Mouse (Mus musculus): Measurements from ENCODE around the gene Smim22. TPM values are rescaled to one million over a fixed set of nuclear protein-coding genes. Genes with fewer than 3 reads are reported as not detected.

Gene Smim22
- polyA plus RNA-seq, 1 experiment from 2014 or later, result 4.3 TPM

DNA sequence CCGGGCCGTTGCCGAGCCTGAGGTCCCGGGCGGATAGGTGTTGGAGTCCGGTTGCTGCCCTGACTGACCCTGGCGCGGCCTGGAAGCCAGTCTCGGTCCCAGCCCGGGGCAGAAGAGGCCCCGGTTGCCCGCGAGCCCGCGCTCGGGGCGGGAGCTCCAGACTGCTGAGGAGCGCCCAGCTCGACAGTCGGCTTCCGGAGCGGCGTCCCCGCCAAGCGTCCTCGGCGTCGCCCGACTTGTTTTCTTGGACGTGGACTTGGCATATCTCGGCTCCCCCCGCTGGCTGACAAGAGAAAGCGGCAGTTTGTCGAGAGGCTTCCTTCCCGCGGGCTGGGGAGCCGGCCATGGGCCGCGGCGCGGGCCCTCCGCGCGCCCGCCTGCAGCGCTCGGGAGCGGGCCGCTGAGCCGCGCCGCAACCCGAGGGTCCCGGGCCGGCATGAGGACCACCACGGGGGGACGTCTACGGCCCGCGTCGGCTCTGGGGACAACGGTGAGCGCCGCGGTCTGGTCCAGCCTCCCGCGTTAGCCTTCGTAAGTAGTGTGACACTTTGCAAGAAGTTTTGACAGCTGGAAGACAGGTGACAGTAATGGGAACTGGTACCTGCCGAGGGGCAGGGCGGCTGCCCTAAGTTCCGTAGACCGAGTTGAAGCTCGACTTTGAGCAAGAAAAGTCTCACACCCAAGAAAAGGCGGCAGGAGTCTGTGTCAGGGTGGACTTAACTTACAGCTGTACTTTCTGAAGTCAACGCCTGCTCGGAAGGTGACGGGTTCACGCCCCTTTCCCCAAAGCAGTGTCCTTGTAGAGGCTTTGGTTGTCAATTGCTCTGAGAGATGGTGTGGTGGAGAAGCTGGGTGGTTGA is 43.4 kb downstream of the Smim22 start:
- under 1% methylated on average over 66 of the region's 78 CpGs for WGBS
- no peaks in the 10 kb centered on the region for H3K27me3 ChIP-seq
- H3K36me3 ChIP-seq, result peaks cover 34% of the 10 kb centered on the region
- peaks cover 37% of the 10 kb centered on the region for H3K4me1 ChIP-seq (replicated peaks)
- peak overlapping the region; percentile 66 for H3K4me3 ChIP-seq
- peak overlapping the region; percentile 95 for H3K27ac ChIP-seq (replicated peaks)
- H3K9ac ChIP-seq, result peak overlapping the region; percentile 63
- H3K9me3 ChIP-seq, result no peaks in the 10 kb centered on the region
- peak overlapping the region; percentile 86 for H3K4me2 ChIP-seq
- peak; percentile 83 for ATAC-seq (ENCODE audit: low FRiP score, low read depth)

Other genes with a start within 250 kb of the Smim22 start
- 125 and 134 TPM in 2 replicates for gene Cdip1, start 217.0 kb upstream of the Smim22 start, polyA plus RNA-seq (2015; fragmentation: Nextera tagmentation; extraction: Ambion mirVana)
- gene 4930562C15Rik, start 171.9 kb upstream of the Smim22 start, polyA plus RNA-seq (2015; fragmentation: Nextera tagmentation; extraction: Ambion mirVana), result 0.26 and 0.43 TPM in 2 replicates
- gene Ubald1, start 127.0 kb upstream of the Smim22 start, polyA plus RNA-seq (2015; fragmentation: Nextera tagmentation; extraction: Ambion mirVana), result 51.1 and 69.2 TPM in 2 replicates
- gene Mgrn1, start 121.0 kb upstream of the Smim22 start, polyA plus RNA-seq (2015; fragmentation: Nextera tagmentation; extraction: Ambion mirVana), result 118 and 126 TPM in 2 replicates
- gene Nudt16l1, start 68.5 kb upstream of the Smim22 start, polyA plus RNA-seq (2015; fragmentation: Nextera tagmentation; extraction: Ambion mirVana), result 128 and 130 TPM in 2 replicates
- 71.4 and 71.9 TPM in 2 replicates for gene Anks3, start 43.1 kb upstream of the Smim22 start, polyA plus RNA-seq (2015; fragmentation: Nextera tagmentation; extraction: Ambion mirVana)
- gene Sept12, start 9.4 kb upstream of the Smim22 start, polyA plus RNA-seq (2015; fragmentation: Nextera tagmentation; extraction: Ambion mirVana), result not detected in 2 replicates
- gene Rogdi, start 6.3 kb downstream of the Smim22 start, polyA plus RNA-seq (2015; fragmentation: Nextera tagmentation; extraction: Ambion mirVana), result 140 and 164 TPM in 2 replicates
- gene Glyr1, start 42.6 kb downstream of the Smim22 start, polyA plus RNA-seq (2015; fragmentation: Nextera tagmentation; extraction: Ambion mirVana), result 176 and 180 TPM in 2 replicates
- 13.0 and 13.9 TPM in 2 replicates for gene Ubn1, start 42.8 kb downstream of the Smim22 start, polyA plus RNA-seq (2015; fragmentation: Nextera tagmentation; extraction: Ambion mirVana)
- gene Ppl, start 125.1 kb downstream of the Smim22 start, polyA plus RNA-seq (2015; fragmentation: Nextera tagmentation; extraction: Ambion mirVana), result 0.16 and 0.18 TPM in 2 replicates
- 0.41 and 0.56 TPM in 2 replicates for gene Sec14l5, start 139.8 kb downstream of the Smim22 start, polyA plus RNA-seq (2015; fragmentation: Nextera tagmentation; extraction: Ambion mirVana)
- 12.2 and 13.0 TPM in 2 replicates for gene Nagpa, start 196.7 kb downstream of the Smim22 start, polyA plus RNA-seq (2015; fragmentation: Nextera tagmentation; extraction: Ambion mirVana)
- 15.6 and 16.9 TPM in 2 replicates for gene AU021092, start 215.0 kb downstream of the Smim22 start, polyA plus RNA-seq (2015; fragmentation: Nextera tagmentation; extraction: Ambion mirVana)
- gene Alg1, start 226.3 kb downstream of the Smim22 start, polyA plus RNA-seq (2015; fragmentation: Nextera tagmentation; extraction: Ambion mirVana), result 35.3 and 43.6 TPM in 2 replicates
- gene Eef2kmt, start 248.7 kb downstream of the Smim22 start, polyA plus RNA-seq (2015; fragmentation: Nextera tagmentation; extraction: Ambion mirVana), result 9.3 and 10.7 TPM in 2 replicates

Data from hindbrain, embryonic 15.5 days (tissue).